ENCODE assay signal across 20 mouse cellular contexts in genomic region chr5:129966448-129966847, GRCm38 (mm10). TPM values are rescaled to one million over a fixed set of nuclear protein-coding genes. Genes with fewer than 3 reads are reported as not detected.
DNase-seq lines count a peak whose midpoint lies in the region; ATAC-seq and TF ChIP-seq lines count a peak whose summit lies in the region.
"Had no signal": no experiment of that assay in that cellular context is flagged by ENCODE, and none has a peak within 500 bp of the region (broad histone marks: within the 10 kb centered on the region; RNA-seq: fewer than 3 reads in every experiment).

No protein-coding gene starts in this region.

- intact Hi-C loops in gastrocnemius, adult 2 months (cut with DNase I) = no loop called here
- intact Hi-C loops in gastrocnemius, postnatal 36 days (cut with DNase I) = no loop called here

- peak overlapping the region; percentile 32 for H3K27ac ChIP-seq in gastrocnemius, adult 2 months
- H3K27ac ChIP-seq: embryonic facial prominence, embryonic 12.5 days; forebrain, embryonic 15.5 days; heart, embryonic 10.5 days; hindbrain, embryonic 13.5 days; hindbrain, postnatal 0 days had no signal

- TF ChIP-seq CTCF in gastrocnemius, adult 2 months (IDR thresholded peaks at IDR 0.05) = no peak
- TF ChIP-seq CTCF in brain, embryonic 14.5 days (IDR thresholded peaks at IDR 0.05; ENCODE audit: borderline replicate concordance, extremely low read depth, insufficient read depth, insufficient read length) = no peak

- 0 out of 2 replicates have a peak, but pooled peaks have one; percentile 21 for ATAC-seq in megakaryocyte-erythroid progenitor cell, adult 5-6 weeks (replicated peaks; ENCODE audit: low FRiP score, low TSS enrichment, poor library complexity, severe bottlenecking)
- ATAC-seq: forebrain, embryonic 15.5 days; hindbrain, postnatal 0 days had no signal

- DNase-seq in gastrocnemius, adult 2 months = no peak
- DNase-seq in gastrocnemius, postnatal 36 days = no peak
- DNase-seq in ES-CJ7 (ENCODE audit: low read depth, low spot score) = peak; percentile 53
- peak; percentile 26 for DNase-seq in brain, embryonic 14.5 days (ENCODE audit: low read depth)
- no peak for DNase-seq in T-cell, adult 2 months (ENCODE audit: low spot score)
- no peak for DNase-seq in lung, postnatal 25 days (ENCODE audit: low spot score)
- DNase-seq: adrenal gland, adult 2 months; adrenal gland, postnatal 25 days; cerebellum, adult 2 months; cerebellum, postnatal 10 days; gastrocnemius, postnatal 14 days; heart, postnatal 10 days; kidney, adult 11 months had no signal

- no peak overlapping the region for H3K4me3 ChIP-seq in gastrocnemius, adult 2 months
- H3K4me3 ChIP-seq: embryonic facial prominence, embryonic 12.5 days; erythroblast, embryonic 14.5 days; forebrain, embryonic 15.5 days; heart, embryonic 10.5 days; hindbrain, embryonic 13.5 days had no signal

- TF ChIP-seq POLR2A in brain, embryonic 14.5 days (IDR thresholded peaks at IDR 0.05; ENCODE audit: borderline replicate concordance, extremely low read depth, insufficient read depth, insufficient read length, poor library complexity, severe bottlenecking) = no peak

RNA-seq across cellular contexts. Expression of gene Vkorc1l1, which starts 24.7 kb away (rescaled TPM):
- total RNA-seq in gastrocnemius, adult 2 months (2021) = 10 to 100 TPM; 21.4 to 22.9 TPM
- 10 to 100 TPM; 20.2 to 22.1 TPM for total RNA-seq in gastrocnemius, postnatal 36 days (2021)
- polyA plus RNA-seq in brain, embryonic 14.5 days (2012; rRNA removed) = 40.5 and 51.2 TPM in 2 replicates
- 60.1 and 75.7 TPM in 2 replicates for total RNA-seq in megakaryocyte-erythroid progenitor cell, adult 5-6 weeks (2014; fragmentation: Nextera tagmentation)
- 61.7 and 81.5 TPM in 2 replicates for total RNA-seq in megakaryocyte-erythroid progenitor cell, adult 5-6 weeks (2017)

RNA-seq across cellular contexts. Expression of gene Gusb, which starts 36.4 kb away (rescaled TPM):
- 1 to 10 TPM; 5.6 to 8.3 TPM for total RNA-seq in gastrocnemius, adult 2 months (2021)
- total RNA-seq in gastrocnemius, postnatal 36 days (2021) = 1 to 10 TPM; 7.3 to 8.0 TPM
- 16.3 and 22.5 TPM in 2 replicates for polyA plus RNA-seq in brain, embryonic 14.5 days (2012; rRNA removed)
- 62.0 and 80.6 TPM in 2 replicates for total RNA-seq in megakaryocyte-erythroid progenitor cell, adult 5-6 weeks (2014; fragmentation: Nextera tagmentation)
- total RNA-seq in megakaryocyte-erythroid progenitor cell, adult 5-6 weeks (2017) = 36.1 and 42.0 TPM in 2 replicates

RNA-seq across cellular contexts. Expression of gene Nupr1l, which starts 58.1 kb away (rescaled TPM):
- total RNA-seq in gastrocnemius, adult 2 months (2021) = not detected
- under 1 TPM; 0.48 to 0.52 TPM for total RNA-seq in gastrocnemius, postnatal 36 days (2021)
- 4.5 and 9.0 TPM in 2 replicates for polyA plus RNA-seq in brain, embryonic 14.5 days (2012; rRNA removed)
- 2.7 and 15.3 TPM in 2 replicates for total RNA-seq in megakaryocyte-erythroid progenitor cell, adult 5-6 weeks (2014; fragmentation: Nextera tagmentation)
- total RNA-seq in megakaryocyte-erythroid progenitor cell, adult 5-6 weeks (2017) = 0.75 and 1.1 TPM in 2 replicates
- polyA plus RNA-seq: erythroblast, embryonic 14.5 days had no signal

Comparison
In these comparisons a context has a peak if more than half of its experiments do, and no peak if none do; other contexts are left out.
1. DNase-seq: peak in ES-CJ7 (single experiment) and brain, embryonic 14.5 days (single experiment); none in gastrocnemius, adult 2 months (single experiment), gastrocnemius, postnatal 36 days (0 of 2), T-cell, adult 2 months (single experiment) and lung, postnatal 25 days (single experiment).
2. RNA of gene Gusb, which starts 36.4 kb away (total RNA-seq): 36.1 to 80.6 TPM in megakaryocyte-erythroid progenitor cell, adult 5-6 weeks; 5.6 to 8.3 TPM in gastrocnemius, adult 2 months and 7.3 to 8.0 TPM in gastrocnemius, postnatal 36 days; every median in the first group is over 4 times any median in the second.